Mouse (Mus musculus) lung, embryonic 14.5 days (tissue): Measurements from ENCODE around the gene Aldh16a1. TPM values are rescaled to one million over a fixed set of nuclear protein-coding genes. Genes with fewer than 3 reads are reported as not detected.
A peak's percentile ranks its signal among the peaks of the same experiment; 100 is the strongest.

Experiments
- ATAC-seq: fragments of 200-750 bp; cut with Nextera tagmentation; 2 replicates; pipeline ENCODE4 v1.8.0; 2017; ENCODE audit warnings: mild to moderate bottlenecking, moderate TSS enrichment, moderate library complexity; ENCODE audit not compliant: insufficient read depth
- DNase-seq: peaks from one replicate; pipeline ENCODE4 v3.0.0-alpha.2; 2015
- H3K27ac ChIP-seq: fragments of 300-500 bp; sonication (generic); 2 replicates; pipeline ENCODE4 v1.5.1; 2014; ENCODE audit warnings: low read depth, mild to moderate bottlenecking, moderate library complexity
- H3K27me3 ChIP-seq: fragments of 300-500 bp; sonication (generic); 2 replicates; pipeline ENCODE4 v1.6.1; 2014; ENCODE audit warnings: low read length, control low read depth; ENCODE audit not compliant: insufficient read depth
- H3K36me3 ChIP-seq: fragments of 300-500 bp; sonication (generic); 2 replicates; pipeline ENCODE4 v1.6.1; 2014; ENCODE audit warnings: control low read depth; ENCODE audit not compliant: insufficient read depth
- H3K4me1 ChIP-seq: fragments of 300-500 bp; sonication (generic); 2 replicates; pipeline ENCODE4 v1.6.1; 2014; ENCODE audit warnings: antibody characterized with exemption, control low read depth; ENCODE audit not compliant: insufficient read depth
- H3K4me2 ChIP-seq: fragments of 300-500 bp; sonication (generic); 2 replicates; pipeline ENCODE4 v1.6.1; 2014; ENCODE audit warnings: mild to moderate bottlenecking
- H3K4me3 ChIP-seq: fragments of 300-500 bp; sonication (generic); 2 replicates; pipeline ENCODE4 v1.5.1; 2014; ENCODE audit warnings: low read depth, low read length
- H3K9ac ChIP-seq: fragments of 300-500 bp; sonication (generic); 2 replicates; pipeline ENCODE4 v1.6.1; 2014
- H3K9me3 ChIP-seq: fragments of 300-500 bp; sonication (generic); 2 replicates; pipeline ENCODE4 v1.6.1; 2016; ENCODE audit warnings: low read depth, low read length, control low read depth
- CTCF ChIP-seq: IDR thresholded peaks from 2 replicates; pipeline ENCODE4 v1.5.1; 2016; ENCODE audit warnings: antibody characterized with exemption, low read depth
- WGBS: fragments of 180-500 bp; shearing (Covaris S2); extraction: QIAGEN DNeasy Blood & Tissue Kit; methylation state at CpG from one replicate; pipeline ENCODE4 v1.1.7; 2014; 5-methylcytosine and 5-hydroxymethylcytosine counted together
- polyA plus RNA-seq: library from polyadenylated mRNA; unstranded; fragments of >200 nt; fragmentation: Nextera tagmentation; extraction: Ambion mirVana; gene quantifications from 2 replicates; pipeline ENCODE4 v1.2.1, GENCODE M21; 2014

The Aldh16a1 gene
- polyA plus RNA-seq, result 52.1 and 52.9 TPM in 2 replicates

- 3% methylated on average over 69 of the region's 69 CpGs for WGBS
- Histone ChIP-seq H3K27me3 (no peaks in the 10 kb centered on the region), H3K4me2 (peak within 1 kb of the TSS; percentile 85), H3K36me3 (peaks cover 24% of the 10 kb centered on the region; the same call in 1 of the 2 replicates), H3K4me3 (peak within 1 kb of the TSS; percentile 54), H3K9ac (peak within 1 kb of the TSS; percentile 70), H3K27ac (peak within 1 kb of the TSS; percentile 97), H3K4me1 (peaks cover 19% of the 10 kb centered on the region), H3K9me3 (no peaks in the 10 kb centered on the region)
- TF ChIP-seq CTCF, result peak; percentile 61
- DNase-seq, result peak; percentile 98
- peak; percentile 94 for ATAC-seq
These were observed at the start of gene Aldh16a1, which contains the start of gene Pih1d1 for GRCm38 (mm10) chr7:45154096-45154992. Aldh16a1 (minus strand) TSS chr7:45154584. Pih1d1 (plus strand) TSS chr7:45154303.

GRCm38 (mm10) chr7:45202654-45203053, 48.3 kb upstream of the Aldh16a1 start:
- Histone ChIP-seq H3K9ac (no peak overlapping the region), H3K27me3 (no peaks in the 10 kb centered on the region), H3K4me2 (no peak overlapping the region), H3K36me3 (no peaks in the 10 kb centered on the region), H3K27ac (peak overlapping the region; percentile 9; the same call in 1 of the 2 replicates), H3K4me3 (no peak overlapping the region), H3K4me1 (no peaks in the 10 kb centered on the region), H3K9me3 (no peaks in the 10 kb centered on the region)
- DNase-seq, result no peak
- no peak for TF ChIP-seq CTCF
- ATAC-seq, result no peak
- 23% methylated on average over 10 of the region's 10 CpGs for WGBS

GRCm38 (mm10) chr7:45198961-45199360, 44.6 kb upstream of the Aldh16a1 start:
- Histone ChIP-seq H3K27me3 (no peaks in the 10 kb centered on the region), H3K27ac (no peak overlapping the region), H3K9ac (no peak overlapping the region), H3K4me2 (no peak overlapping the region), H3K4me3 (no peak overlapping the region), H3K4me1 (no peaks in the 10 kb centered on the region), H3K36me3 (no peaks in the 10 kb centered on the region), H3K9me3 (no peaks in the 10 kb centered on the region)
- TF ChIP-seq CTCF, result no peak
- ATAC-seq (no peak), DNase-seq (no peak)
- 72% methylated on average over 11 of the region's 11 CpGs for WGBS

- no peaks in the 10 kb centered on the region for H3K36me3 ChIP-seq
- H3K9ac ChIP-seq, result no peak overlapping the region
- H3K9me3 ChIP-seq, result no peaks in the 10 kb centered on the region
- no peaks in the 10 kb centered on the region for H3K4me1 ChIP-seq
- peak; percentile 87 for DNase-seq
- 10% methylated on average over 5 of the region's 5 CpGs for WGBS
- ATAC-seq, result peak; percentile 32; the same call in 1 of the 2 replicates
- H3K27me3 ChIP-seq, result no peaks in the 10 kb centered on the region
- no peak overlapping the region for H3K4me2 ChIP-seq
- no peak overlapping the region for H3K4me3 ChIP-seq
- TF ChIP-seq CTCF, result peak; percentile 89
- no peak overlapping the region for H3K27ac ChIP-seq
These were observed 44.1 kb upstream of the Aldh16a1 start for GRCm38 (mm10) chr7:45198435-45198834.

GRCm38 (mm10) chr7:45196994-45197393, 42.6 kb upstream of the Aldh16a1 start:
- DNase-seq (no peak), ATAC-seq (no peak)
- WGBS, result 61% methylated on average over 5 of the region's 5 CpGs
- Histone ChIP-seq H3K36me3 (no peaks in the 10 kb centered on the region), H3K9me3 (no peaks in the 10 kb centered on the region), H3K4me2 (no peak overlapping the region), H3K4me3 (no peak overlapping the region), H3K9ac (no peak overlapping the region), H3K27me3 (no peaks in the 10 kb centered on the region), H3K4me1 (no peaks in the 10 kb centered on the region), H3K27ac (no peak overlapping the region)
- no peak for TF ChIP-seq CTCF

- 76% methylated on average over 4 of the region's 4 CpGs for WGBS
- no peak for TF ChIP-seq CTCF
- Histone ChIP-seq H3K36me3 (no peaks in the 10 kb centered on the region), H3K4me1 (no peaks in the 10 kb centered on the region), H3K9me3 (no peaks in the 10 kb centered on the region), H3K4me2 (no peak overlapping the region), H3K27ac (no peak overlapping the region), H3K9ac (no peak overlapping the region), H3K27me3 (no peaks in the 10 kb centered on the region), H3K4me3 (no peak overlapping the region)
- ATAC-seq (no peak), DNase-seq (no peak)
These were observed 41.8 kb upstream of the Aldh16a1 start for GRCm38 (mm10) chr7:45196176-45196535.

GRCm38 (mm10) chr7:45195341-45196175, 41.2 kb upstream of the Aldh16a1 start:
- WGBS, result 47% methylated on average over 13 of the region's 13 CpGs
- Histone ChIP-seq H3K36me3 (no peaks in the 10 kb centered on the region), H3K27me3 (no peaks in the 10 kb centered on the region), H3K9ac (no peak overlapping the region), H3K27ac (no peak overlapping the region), H3K4me3 (no peak overlapping the region), H3K4me1 (no peaks in the 10 kb centered on the region), H3K9me3 (no peaks in the 10 kb centered on the region), H3K4me2 (no peak overlapping the region)
- no peak for TF ChIP-seq CTCF
- ATAC-seq (no peak), DNase-seq (no peak)
